Mouse (Mus musculus) limb, embryonic 15.5 days (tissue): ENCODE data around the gene Nkrf. TPM values are rescaled to one million over a fixed set of nuclear protein-coding genes. Genes with fewer than 3 reads are reported as not detected.

ENCODE experiments used
- ATAC-seq: fragments of 200-750 bp; cut with Nextera tagmentation; 2 replicates; pipeline ENCODE4 v1.8.0; 2017; ENCODE audit warnings: low read depth, moderate TSS enrichment; ENCODE audit not compliant: insufficient number of reproducible peaks, low FRiP score, low TSS enrichment
- H3K27ac ChIP-seq: fragments of 300-500 bp; sonication (generic); 2 replicates; pipeline ENCODE4 v1.5.1; 2015; ENCODE audit warnings: moderate library complexity, mild to moderate bottlenecking, inconsistent platforms
- H3K27me3 ChIP-seq: fragments of 300-500 bp; sonication (generic); 2 replicates; pipeline ENCODE4 v1.6.1; 2015; ENCODE audit warnings: inconsistent platforms
- H3K36me3 ChIP-seq: fragments of 300-500 bp; sonication (generic); 2 replicates; pipeline ENCODE4 v1.6.1; 2015; ENCODE audit warnings: inconsistent platforms
- H3K4me1 ChIP-seq: fragments of 300-500 bp; sonication (generic); 2 replicates; pipeline ENCODE4 v1.6.1; 2015; ENCODE audit warnings: inconsistent platforms
- H3K4me2 ChIP-seq: fragments of 300-500 bp; sonication (generic); 2 replicates; pipeline ENCODE4 v1.6.1; 2015; ENCODE audit warnings: mild to moderate bottlenecking, inconsistent platforms
- H3K4me3 ChIP-seq: fragments of 300-500 bp; sonication (generic); 2 replicates; pipeline ENCODE4 v1.5.1; 2015; ENCODE audit warnings: mild to moderate bottlenecking, inconsistent platforms
- H3K9ac ChIP-seq: fragments of 300-500 bp; sonication (generic); 2 replicates; pipeline ENCODE4 v1.6.1; 2015; ENCODE audit warnings: inconsistent platforms
- H3K9me3 ChIP-seq: fragments of 300-500 bp; sonication (generic); 2 replicates; pipeline ENCODE4 v1.6.1; 2016; ENCODE audit warnings: inconsistent platforms
- WGBS: fragments of 180-500 bp; shearing (Covaris S2); methylation state at CpG from one replicate; pipeline ENCODE4 v1.1.7; 2015; 5-methylcytosine and 5-hydroxymethylcytosine counted together
- polyA plus RNA-seq: library from polyadenylated mRNA; unstranded; fragments of >200 nt; fragmentation: Nextera tagmentation; extraction: Ambion mirVana; gene quantifications from 2 replicates; pipeline ENCODE4 v1.2.1, GENCODE M21; 2015

The Nkrf gene
- polyA plus RNA-seq, 1 experiment from 2014 or later = 1.3 TPM

GRCm38 (mm10) chrX:36847152-36847551 lies 55.5 kb downstream of the Nkrf start:
- no peaks in the 10 kb centered on the region for H3K27me3 ChIP-seq

GRCm38 (mm10) chrX:36843346-36843990 lies 59.2 kb downstream of the Nkrf start:
- Histone ChIP-seq H3K4me3 (no peak overlapping the region), H3K9ac (no peak overlapping the region), H3K27me3 (no peaks in the 10 kb centered on the region), H3K4me2 (no peak overlapping the region), H3K9me3 (no peaks in the 10 kb centered on the region), H3K36me3 (no peaks in the 10 kb centered on the region), H3K4me1 (no peaks in the 10 kb centered on the region), H3K27ac (no peak overlapping the region)
- WGBS = 63% methylated on average over 4 of the region's 4 CpGs
- ATAC-seq = no peak

More at GRCm38 (mm10) chrX:36847152-36847551, 55.5 kb downstream of the Nkrf start:
- Histone ChIP-seq H3K4me2 (no peak overlapping the region), H3K4me1 (no peaks in the 10 kb centered on the region), H3K36me3 (no peaks in the 10 kb centered on the region), H3K9me3 (no peaks in the 10 kb centered on the region), H3K4me3 (no peak overlapping the region), H3K9ac (no peak overlapping the region), H3K27ac (no peak overlapping the region)
- WGBS = 74% methylated on average over 1 of the region's 1 CpGs
- no peak for ATAC-seq

GRCm38 (mm10) chrX:36841698-36842097 lies 61.0 kb downstream of the Nkrf start:
- H3K27ac ChIP-seq = no peak overlapping the region
- ATAC-seq = no peak
- 80% methylated on average over 6 of the region's 6 CpGs for WGBS
- H3K4me2 ChIP-seq = no peak overlapping the region
- H3K4me3 ChIP-seq = no peak overlapping the region
- no peak overlapping the region for H3K9ac ChIP-seq
- no peaks in the 10 kb centered on the region for H3K4me1 ChIP-seq
- H3K9me3 ChIP-seq = no peaks in the 10 kb centered on the region
- H3K27me3 ChIP-seq = no peaks in the 10 kb centered on the region
- H3K36me3 ChIP-seq = no peaks in the 10 kb centered on the region

- H3K27me3 ChIP-seq = no peaks in the 10 kb centered on the region
- no peak overlapping the region for H3K4me2 ChIP-seq
- no peak overlapping the region for H3K4me3 ChIP-seq
- no peaks in the 10 kb centered on the region for H3K36me3 ChIP-seq
- H3K27ac ChIP-seq = no peak overlapping the region
- no peaks in the 10 kb centered on the region for H3K9me3 ChIP-seq
- no peak for ATAC-seq
- no peaks in the 10 kb centered on the region for H3K4me1 ChIP-seq
- 75% methylated on average over 7 of the region's 7 CpGs for WGBS
- no peak overlapping the region for H3K9ac ChIP-seq
These were observed 63.3 kb downstream of the Nkrf start for GRCm38 (mm10) chrX:36839391-36839790.

Other genes with a start within 250 kb of the Nkrf start
- gene Slc25a43, start 159.2 kb downstream of the Nkrf start, polyA plus RNA-seq = 3.8 and 4.9 TPM in 2 replicates
- 508 and 523 TPM in 2 replicates for gene Slc25a5, start 107.2 kb downstream of the Nkrf start, polyA plus RNA-seq
- 114 and 121 TPM in 2 replicates for gene Ube2a, start 29.0 kb downstream of the Nkrf start, polyA plus RNA-seq
- gene C330007P06Rik, start 28.8 kb downstream of the Nkrf start, polyA plus RNA-seq = 30.4 and 31.7 TPM in 2 replicates
- gene Sept6, start 88.9 kb upstream of the Nkrf start, polyA plus RNA-seq = 43.9 and 45.9 TPM in 2 replicates
- not detected in 2 replicates for gene Sowahd, start 145.9 kb upstream of the Nkrf start, polyA plus RNA-seq
- 405 and 591 TPM in 2 replicates for gene Rpl39, start 182.5 kb upstream of the Nkrf start, polyA plus RNA-seq
- gene Upf3b, start 207.4 kb upstream of the Nkrf start, polyA plus RNA-seq = 14.9 and 15.0 TPM in 2 replicates
- 13.8 and 14.4 TPM in 2 replicates for gene Nkap, start 223.9 kb upstream of the Nkrf start, polyA plus RNA-seq